In the genomic region with DNA sequence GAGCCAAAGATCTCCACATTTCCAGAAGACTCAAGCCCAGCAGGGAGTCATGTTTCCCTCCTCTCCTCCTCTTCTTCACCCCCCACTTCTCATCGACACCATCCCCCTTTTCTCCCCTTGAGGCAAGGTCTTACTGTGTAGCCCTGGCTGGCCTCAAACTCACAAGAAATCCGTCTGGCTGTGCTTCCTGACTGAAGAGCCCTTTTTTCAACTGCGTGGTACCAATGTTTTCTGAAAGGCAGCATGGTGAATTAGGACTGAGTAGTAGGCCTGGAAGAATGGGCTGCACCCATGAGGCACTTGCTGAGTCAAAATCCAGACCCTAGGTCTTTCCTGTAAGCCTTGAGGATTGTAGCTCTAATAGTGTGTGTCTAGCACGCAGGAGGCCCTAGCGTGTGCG, we compare ENCODE assay signal across 11 mouse cellular contexts.
"Had no signal": no experiment of that assay in that cellular context is flagged by ENCODE, and none has a peak within 500 bp of the region (broad histone marks: within the 10 kb centered on the region; RNA-seq: fewer than 3 reads in every experiment).

No protein-coding gene starts in this region.

- H3K4me2 ChIP-seq: limb, embryonic 12.5 days; lung, embryonic 14.5 days; midbrain, embryonic 12.5 days; neural tube, embryonic 15.5 days had no signal

- H3K36me3 ChIP-seq: limb, embryonic 12.5 days; midbrain, embryonic 12.5 days; neural tube, embryonic 15.5 days had no signal

- H3K9me3 ChIP-seq: limb, embryonic 12.5 days; midbrain, embryonic 12.5 days; neural tube, embryonic 15.5 days had no signal

- H3K27me3 ChIP-seq: limb, embryonic 12.5 days; midbrain, embryonic 12.5 days; neural tube, embryonic 15.5 days had no signal

- H3K4me3 ChIP-seq: limb, embryonic 12.5 days; midbrain, embryonic 12.5 days; myocyte; neural tube, embryonic 15.5 days had no signal

- ATAC-seq: inflammation-experienced regulatory T-cells, adult 6 months had no signal

- H3K27ac ChIP-seq: kidney, postnatal 0 days; limb, embryonic 12.5 days; liver, embryonic 14.5 days; midbrain, embryonic 12.5 days; stomach, postnatal 0 days had no signal

- DNase-seq: layer of hippocampus, adult 9-11 months; lung, embryonic 14.5 days; thymus, postnatal 14 days had no signal

- H3K9ac ChIP-seq: limb, embryonic 12.5 days; liver, embryonic 14.5 days; lung, embryonic 14.5 days; midbrain, embryonic 12.5 days; neural tube, embryonic 15.5 days had no signal
